Mouse (Mus musculus) hindbrain, postnatal 0 days (tissue): ENCODE measurements at regions not wholly inside any gene's neighbourhood (a gene's known extent, or its start where the extent isn't known, plus 50 kb on each side); places are given as distances from the start of the nearest gene placed in this dataset.
A peak's percentile ranks its signal among the peaks of the same experiment; 100 is the strongest.

Experiments used
- ATAC-seq: fragments of 200-750 bp; cut with Nextera tagmentation; 2 replicates; pipeline ENCODE4 v1.8.0; 2017; ENCODE audit warnings: mild to moderate bottlenecking, moderate TSS enrichment, moderate library complexity
- DNase-seq: peaks from one replicate; pipeline ENCODE4 v3.0.0-alpha.2; 2015; ENCODE audit warnings: low spot score
- H3K27ac ChIP-seq: fragments of 300-500 bp; sonication (generic); 2 replicates; pipeline ENCODE4 v1.5.1; 2014; ENCODE audit warnings: mild to moderate bottlenecking
- H3K27me3 ChIP-seq: fragments of 300-500 bp; sonication (generic); 2 replicates; pipeline ENCODE4 v1.6.1; 2014; ENCODE audit warnings: low read length, mixed read lengths; ENCODE audit not compliant: insufficient read depth
- H3K36me3 ChIP-seq: fragments of 300-500 bp; sonication (generic); 2 replicates; pipeline ENCODE4 v1.6.1; 2014; ENCODE audit warnings: low read length, mixed read lengths; ENCODE audit not compliant: insufficient read depth
- H3K4me1 ChIP-seq: fragments of 300-500 bp; sonication (generic); 2 replicates; pipeline ENCODE4 v1.6.1; 2014; ENCODE audit warnings: antibody characterized with exemption, low read length, mixed read lengths; ENCODE audit not compliant: insufficient read depth
- H3K4me2 ChIP-seq: fragments of 300-500 bp; sonication (generic); 2 replicates; pipeline ENCODE4 v1.6.1; 2014; ENCODE audit warnings: low read depth, mild to moderate bottlenecking, low read length, moderate library complexity, mixed read lengths
- H3K4me3 ChIP-seq: fragments of 300-500 bp; sonication (generic); 2 replicates; pipeline ENCODE4 v1.5.1; 2014; ENCODE audit warnings: low read length
- H3K9ac ChIP-seq: fragments of 300-500 bp; sonication (generic); replicated peaks from 2 replicates; pipeline ENCODE4 v1.6.1; 2014; ENCODE audit warnings: mild to moderate bottlenecking, low read length, moderate library complexity, mixed read lengths
- H3K9me3 ChIP-seq: fragments of 300-500 bp; sonication (generic); 2 replicates; pipeline ENCODE4 v1.6.1; 2016; ENCODE audit warnings: low read length, mixed read lengths
- CTCF ChIP-seq: IDR thresholded peaks from 2 replicates; pipeline ENCODE4 v1.5.1; 2016; ENCODE audit warnings: antibody characterized with exemption, control low read depth, low read depth
- WGBS: fragments of 180-500 bp; shearing (Covaris S2); extraction: QIAGEN DNeasy Blood & Tissue Kit; methylation state at CpG from one replicate; pipeline ENCODE4 v1.1.7; 2014; 5-methylcytosine and 5-hydroxymethylcytosine counted together

DNA sequence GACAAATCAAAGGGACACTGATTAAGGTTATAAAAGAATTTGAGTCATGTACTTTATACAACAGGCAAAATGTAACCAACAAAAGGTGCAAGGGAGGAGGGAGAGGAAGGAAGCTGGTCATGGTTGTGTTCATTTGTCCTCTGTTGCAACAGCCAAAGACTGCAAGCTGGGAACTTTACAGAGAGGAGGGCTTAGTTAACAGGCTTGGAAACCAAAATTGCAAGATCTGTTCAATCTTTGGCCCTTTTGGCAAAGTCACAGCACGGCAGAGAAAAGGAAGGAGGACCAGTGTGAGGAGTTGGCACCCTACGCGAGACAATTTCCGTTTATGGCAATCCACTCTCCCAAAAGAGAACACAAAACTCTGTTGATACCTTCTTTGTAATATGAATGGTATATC is 67.6 kb downstream of the Tmem30b start:
- ATAC-seq (no peak), DNase-seq (no peak)
- no peaks in the 10 kb centered on the region for H3K27me3 ChIP-seq

DNA sequence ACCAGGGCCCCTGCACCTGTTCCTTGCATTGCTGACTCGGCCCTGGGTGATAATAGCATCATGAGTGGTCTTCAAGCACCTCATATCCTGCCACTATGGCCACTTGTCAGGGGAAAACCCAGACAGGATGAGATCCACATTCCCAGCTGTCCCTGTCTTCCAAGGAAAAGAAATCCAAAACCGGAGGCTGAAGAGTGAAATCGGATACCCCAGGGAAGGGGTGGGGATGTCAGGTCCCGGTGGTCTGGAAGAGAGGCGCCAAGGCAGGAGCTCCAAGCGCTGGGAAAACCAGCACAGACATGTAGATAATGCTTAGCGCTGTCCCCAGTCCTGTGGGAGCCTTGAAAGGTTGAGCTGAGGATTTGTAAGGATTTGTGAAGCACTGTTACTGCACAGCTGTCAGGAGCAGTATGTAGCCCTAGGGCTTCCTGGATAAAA is 69.8 kb downstream of the Tmem30b start:
- Histone ChIP-seq H3K9me3 (no peaks in the 10 kb centered on the region), H3K4me1 (no peaks in the 10 kb centered on the region), H3K9ac (no peak overlapping the region), H3K4me3 (no peak overlapping the region), H3K27ac (no peak overlapping the region), H3K36me3 (no peaks in the 10 kb centered on the region), H3K27me3 (no peaks in the 10 kb centered on the region), H3K4me2 (no peak overlapping the region)
- ATAC-seq (no peak), DNase-seq (peak; percentile 7)
- 13% methylated on average over 7 of the region's 7 CpGs for WGBS
- TF ChIP-seq CTCF = no peak

More for the DNA sequence above, 67.6 kb downstream of the Tmem30b start:
- 84% methylated on average over 4 of the region's 4 CpGs for WGBS
- H3K4me3 ChIP-seq = no peak overlapping the region
- no peaks in the 10 kb centered on the region for H3K36me3 ChIP-seq
- no peak overlapping the region for H3K4me2 ChIP-seq
- no peak for TF ChIP-seq CTCF
- no peak overlapping the region for H3K9ac ChIP-seq
- H3K4me1 ChIP-seq = no peaks in the 10 kb centered on the region
- no peak overlapping the region for H3K27ac ChIP-seq
- H3K9me3 ChIP-seq = no peaks in the 10 kb centered on the region

DNA sequence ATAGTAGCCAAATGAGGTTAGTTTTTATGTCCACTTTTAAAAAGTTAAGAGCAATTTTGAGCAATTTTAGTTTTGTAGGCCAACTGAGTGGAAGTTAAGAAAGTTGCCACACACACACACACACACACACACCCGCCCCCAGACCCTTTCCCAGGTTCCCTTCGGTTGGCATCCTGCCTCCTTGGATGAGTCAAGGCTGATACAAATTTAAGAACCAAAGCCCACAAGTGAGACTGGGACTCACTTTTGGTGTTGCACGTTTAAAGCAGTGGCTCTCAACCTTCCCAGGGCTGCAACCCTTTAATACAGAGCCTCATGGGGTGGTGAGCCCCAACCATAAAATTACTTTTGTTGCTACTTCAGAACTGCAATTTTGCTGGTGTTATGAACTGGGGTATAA is 70.4 kb downstream of the Tmem30b start:
- no peaks in the 10 kb centered on the region for H3K36me3 ChIP-seq
- no peak overlapping the region for H3K9ac ChIP-seq
- H3K4me2 ChIP-seq = no peak overlapping the region
- no peaks in the 10 kb centered on the region for H3K9me3 ChIP-seq
- TF ChIP-seq CTCF = no peak
- ATAC-seq (no peak), DNase-seq (no peak)
- whole genome bisulfite sequencing = 74% methylated on average over 3 of the region's 3 CpGs
- no peak overlapping the region for H3K4me3 ChIP-seq
- no peaks in the 10 kb centered on the region for H3K4me1 ChIP-seq
- no peaks in the 10 kb centered on the region for H3K27me3 ChIP-seq
- no peak overlapping the region for H3K27ac ChIP-seq

DNA sequence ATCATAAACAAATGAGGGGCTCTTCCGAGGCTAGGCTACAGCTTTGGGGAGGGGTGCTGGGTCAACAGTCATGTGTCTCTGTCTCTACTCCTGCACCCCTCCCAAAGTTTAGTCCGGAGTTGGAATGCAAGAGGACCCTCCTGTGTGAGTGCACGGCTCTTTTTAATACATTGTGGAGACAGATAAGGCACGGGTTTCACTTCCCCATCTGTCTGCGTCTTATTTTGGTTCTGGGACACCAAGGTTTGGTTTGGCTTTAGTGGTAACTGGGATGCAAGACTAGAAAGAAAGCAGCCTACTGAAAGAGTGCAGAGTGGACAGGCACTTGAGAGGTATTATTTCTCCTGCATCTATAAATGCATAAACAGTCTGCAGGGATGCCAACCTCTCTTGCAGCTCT is 71.2 kb downstream of the Tmem30b start:
- no peak overlapping the region for H3K4me3 ChIP-seq
- H3K27me3 ChIP-seq = no peaks in the 10 kb centered on the region
- ATAC-seq (no peak), DNase-seq (no peak)
- H3K27ac ChIP-seq = no peak overlapping the region
- WGBS = 67% methylated on average over 5 of the region's 5 CpGs
- no peak overlapping the region for H3K4me2 ChIP-seq
- no peaks in the 10 kb centered on the region for H3K9me3 ChIP-seq
- no peaks in the 10 kb centered on the region for H3K36me3 ChIP-seq
- TF ChIP-seq CTCF = no peak
- H3K4me1 ChIP-seq = no peaks in the 10 kb centered on the region
- H3K9ac ChIP-seq = no peak overlapping the region

DNA sequence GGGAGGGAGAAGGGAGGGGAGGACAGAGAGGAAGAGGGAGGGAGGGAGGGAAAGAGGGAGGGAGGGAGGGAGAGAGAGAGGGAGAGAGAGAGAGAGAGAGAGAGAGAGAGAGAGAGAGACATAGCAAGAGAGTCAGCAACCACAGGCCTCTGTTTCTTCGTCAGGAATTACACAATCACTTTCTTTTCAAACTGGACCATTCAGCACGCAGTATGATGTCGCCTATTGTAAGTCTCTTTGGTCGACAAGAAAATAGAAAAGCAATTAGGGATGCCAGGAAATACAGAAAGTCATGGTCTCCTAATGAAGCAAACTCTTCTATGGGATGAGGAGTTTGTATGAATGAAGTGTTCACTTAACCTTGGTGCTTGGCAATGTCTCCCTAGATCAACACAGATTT is 73.1 kb downstream of the Tmem30b start:
- Histone ChIP-seq H3K9me3 (no peaks in the 10 kb centered on the region), H3K36me3 (no peaks in the 10 kb centered on the region), H3K27ac (no peak overlapping the region), H3K4me1 (no peaks in the 10 kb centered on the region), H3K4me2 (no peak overlapping the region), H3K27me3 (no peaks in the 10 kb centered on the region), H3K9ac (no peak overlapping the region), H3K4me3 (no peak overlapping the region)
- DNase-seq = no peak
- TF ChIP-seq CTCF = no peak
- 48% methylated on average over 4 of the region's 4 CpGs for WGBS
- ATAC-seq = no peak

DNA sequence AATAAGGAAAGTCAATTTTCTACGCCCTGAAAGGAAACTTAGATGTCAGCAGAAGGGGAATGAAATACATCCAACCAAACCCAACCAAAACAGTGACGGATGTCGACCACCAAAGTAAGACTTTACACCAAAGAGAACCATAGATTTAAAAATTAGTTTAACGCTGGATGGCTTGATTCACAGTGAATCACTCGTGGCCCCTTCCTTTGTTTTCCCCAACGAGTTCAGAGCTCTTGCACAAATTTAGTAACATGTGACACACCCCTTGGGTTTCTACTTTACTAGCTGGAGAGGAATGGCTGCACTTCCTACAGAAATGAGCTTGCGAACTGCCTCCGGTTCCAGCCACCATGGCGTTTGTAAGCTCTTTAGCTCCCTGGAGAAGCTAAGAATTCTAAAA is 74.2 kb downstream of the Tmem30b start:
- no peak for TF ChIP-seq CTCF
- H3K9me3 ChIP-seq = no peaks in the 10 kb centered on the region
- DNase-seq (peak; percentile 5), ATAC-seq (no peak)
- no peaks in the 10 kb centered on the region for H3K4me1 ChIP-seq
- no peak overlapping the region for H3K4me2 ChIP-seq
- H3K4me3 ChIP-seq = no peak overlapping the region
- H3K9ac ChIP-seq = no peak overlapping the region
- 68% methylated on average over 9 of the region's 9 CpGs for WGBS
- no peak overlapping the region for H3K27ac ChIP-seq
- no peaks in the 10 kb centered on the region for H3K27me3 ChIP-seq
- no peaks in the 10 kb centered on the region for H3K36me3 ChIP-seq

DNA sequence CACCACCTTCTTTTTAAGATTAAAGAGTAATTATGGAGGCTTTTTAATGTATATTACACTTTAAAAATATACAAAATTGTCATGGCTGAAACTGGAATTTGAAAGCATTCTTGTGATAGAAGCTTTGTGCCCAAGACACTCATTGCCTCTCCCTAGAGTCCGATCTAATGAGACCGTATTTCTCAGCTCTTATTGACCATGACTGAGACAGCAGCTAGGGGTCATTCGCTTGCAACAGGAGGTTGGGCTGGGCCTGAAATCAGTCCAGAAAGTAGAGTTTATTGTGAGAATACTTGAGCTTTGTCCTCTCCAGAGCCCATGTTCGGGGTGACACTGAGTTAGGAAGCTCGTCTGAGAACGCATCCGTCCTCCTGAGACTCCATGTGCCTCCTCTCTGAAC is 79.7 kb downstream of the Tmem30b start:
- Histone ChIP-seq H3K27ac (no peak overlapping the region), H3K36me3 (no peaks in the 10 kb centered on the region), H3K4me1 (no peaks in the 10 kb centered on the region), H3K9me3 (no peaks in the 10 kb centered on the region), H3K4me3 (no peak overlapping the region), H3K4me2 (no peak overlapping the region), H3K27me3 (no peaks in the 10 kb centered on the region), H3K9ac (no peak overlapping the region)
- whole genome bisulfite sequencing = 80% methylated on average over 7 of the region's 7 CpGs
- ATAC-seq (no peak), DNase-seq (no peak)
- no peak for TF ChIP-seq CTCF

DNA sequence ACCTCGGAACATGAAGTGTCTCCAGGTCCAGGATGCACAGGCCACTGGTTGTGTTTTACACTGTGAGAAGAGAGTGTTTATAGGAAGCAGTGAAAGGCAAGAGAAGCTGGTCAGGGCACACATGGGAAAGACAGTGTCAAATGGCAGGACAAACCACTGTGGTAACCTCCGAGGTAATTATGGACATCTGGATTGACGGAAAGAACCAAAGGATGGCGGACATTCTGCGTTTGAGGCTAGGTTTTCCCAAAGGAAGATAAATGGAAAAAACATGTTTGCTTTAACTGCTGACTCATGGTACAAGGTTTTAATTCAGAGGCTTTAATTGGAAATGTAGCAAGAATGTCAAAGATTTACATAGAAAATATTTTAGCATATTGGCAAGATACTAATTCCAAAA is 80.2 kb downstream of the Tmem30b start:
- Histone ChIP-seq H3K9ac (no peak overlapping the region), H3K9me3 (no peaks in the 10 kb centered on the region), H3K4me2 (no peak overlapping the region), H3K4me1 (no peaks in the 10 kb centered on the region), H3K27ac (no peak overlapping the region), H3K4me3 (no peak overlapping the region), H3K36me3 (no peaks in the 10 kb centered on the region), H3K27me3 (no peaks in the 10 kb centered on the region)
- ATAC-seq (no peak), DNase-seq (no peak)
- 90% methylated on average over 5 of the region's 5 CpGs for WGBS
- no peak for TF ChIP-seq CTCF
